Mouse (Mus musculus): Measurements from ENCODE around the gene Tbx2. TPM values are rescaled to one million over a fixed set of nuclear protein-coding genes. Genes with fewer than 3 reads are reported as not detected.

The Tbx2 gene
- polyA plus RNA-seq, 1 experiment from 2014 or later: 4.4 TPM

DNA sequence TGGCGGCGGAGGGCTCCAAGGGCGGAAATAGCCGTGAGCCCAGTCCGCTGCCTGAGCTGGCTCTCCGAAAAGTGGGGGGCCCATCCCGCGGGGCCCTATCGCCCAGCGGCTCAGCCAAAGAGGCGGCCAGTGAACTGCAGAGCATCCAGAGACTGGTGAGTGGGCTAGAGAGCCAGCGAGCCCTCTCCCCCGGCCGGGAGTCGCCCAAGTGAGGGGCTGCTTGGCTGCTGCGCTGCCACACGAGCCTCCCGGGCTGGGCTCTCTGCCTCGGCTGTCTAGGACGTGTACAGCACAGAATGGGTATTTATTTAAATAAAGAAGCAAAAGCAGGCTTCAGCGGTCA lies 8.4 kb downstream of the Tbx2 start:
- no peaks in the 10 kb centered on the region for H3K36me3 ChIP-seq (ENCODE audit: control insufficient read depth, insufficient read depth, low read length)
- WGBS (ENCODE audit: insufficient replicate concordance): 9% methylated on average over 21 of the region's 21 CpGs
- H3K9me3 ChIP-seq (replicated peaks; ENCODE audit: control insufficient read depth, low read length): no peaks in the 10 kb centered on the region
- H3K27me3 ChIP-seq (ENCODE audit: control insufficient read depth, insufficient read depth, low read length): peaks cover 77% of the 10 kb centered on the region
- H3K4me3 ChIP-seq (ENCODE audit: low read depth, low read length): peak overlapping the region; percentile 34
- H3K4me2 ChIP-seq: peak overlapping the region; percentile 93
- no peak for ATAC-seq (replicated peaks; ENCODE audit: insufficient number of reproducible peaks, low FRiP score, low TSS enrichment)
- peaks cover 36% of the 10 kb centered on the region for H3K4me1 ChIP-seq (ENCODE audit: control insufficient read depth, insufficient read depth, low read length)
- H3K9ac ChIP-seq (ENCODE audit: low read depth, low read length): peak overlapping the region; percentile 47; the same call in 1 of the 2 replicates
- H3K27ac ChIP-seq (ENCODE audit: low read depth, low read length): no peak overlapping the region

DNA sequence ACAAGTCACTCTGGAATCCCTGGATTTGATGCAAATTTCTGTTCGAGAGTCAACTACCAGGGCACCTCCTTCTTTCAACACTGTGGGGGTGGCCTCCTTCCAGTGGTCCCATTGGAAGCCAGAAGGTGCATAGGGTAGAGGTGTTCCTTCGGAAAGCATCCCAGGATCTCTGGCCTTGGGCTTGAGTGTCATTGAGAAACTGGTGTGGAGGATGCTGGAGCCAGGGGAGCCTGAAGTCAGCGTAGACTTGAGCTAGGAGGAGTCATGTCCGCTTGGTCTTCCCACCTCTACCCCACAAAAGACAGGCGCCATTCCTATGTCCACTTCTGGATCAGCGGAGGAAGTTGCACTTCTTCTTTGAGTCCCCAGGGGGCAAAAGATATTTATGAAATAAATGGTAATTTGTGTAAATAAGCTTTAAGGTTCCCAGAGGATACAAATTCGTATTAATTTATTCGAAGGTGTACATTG lies 8.9 kb downstream of the Tbx2 start:
- H3K36me3 ChIP-seq (ENCODE audit: control insufficient read depth, insufficient read depth, low read length): no peaks in the 10 kb centered on the region
- H3K27me3 ChIP-seq (ENCODE audit: control insufficient read depth, insufficient read depth, low read length): peaks cover 74% of the 10 kb centered on the region
- no peak for ATAC-seq (replicated peaks; ENCODE audit: insufficient number of reproducible peaks, low FRiP score, low TSS enrichment)
- 15% methylated on average over 8 of the region's 8 CpGs for WGBS (ENCODE audit: insufficient replicate concordance)
- no peak overlapping the region for H3K27ac ChIP-seq (ENCODE audit: low read depth, low read length)
- no peak overlapping the region for H3K4me3 ChIP-seq (ENCODE audit: low read depth, low read length)
- H3K4me1 ChIP-seq (ENCODE audit: control insufficient read depth, insufficient read depth, low read length): peaks cover 36% of the 10 kb centered on the region
- H3K9me3 ChIP-seq (replicated peaks; ENCODE audit: control insufficient read depth, low read length): no peaks in the 10 kb centered on the region
- H3K4me2 ChIP-seq: peak overlapping the region; percentile 93
- H3K9ac ChIP-seq (ENCODE audit: low read depth, low read length): no peak overlapping the region

- peaks cover 74% of the 10 kb centered on the region for H3K27me3 ChIP-seq (ENCODE audit: control insufficient read depth, insufficient read depth, low read length)
- peaks cover 35% of the 10 kb centered on the region for H3K4me1 ChIP-seq (ENCODE audit: control insufficient read depth, insufficient read depth, low read length)
- 0 out of 2 replicates have a peak overlapping the region, but pooled peaks have one; percentile 25 for H3K27ac ChIP-seq (ENCODE audit: low read depth, low read length)
These were observed 9.6 kb downstream of the Tbx2 start for GRCm38 (mm10) chr11:85841980-85842379.

GRCm38 (mm10) chr11:85842596-85843346 lies 10.4 kb downstream of the Tbx2 start:
- no peak for ATAC-seq (replicated peaks; ENCODE audit: insufficient number of reproducible peaks, low FRiP score, low TSS enrichment)
- peaks cover 30% of the 10 kb centered on the region for H3K4me1 ChIP-seq (ENCODE audit: control insufficient read depth, insufficient read depth, low read length)
- no peaks in the 10 kb centered on the region for H3K9me3 ChIP-seq (replicated peaks; ENCODE audit: control insufficient read depth, low read length)
- peak overlapping the region; percentile 76 for H3K4me2 ChIP-seq
- peak overlapping the region; percentile 50 for H3K4me3 ChIP-seq (ENCODE audit: low read depth, low read length)
- H3K27me3 ChIP-seq (ENCODE audit: control insufficient read depth, insufficient read depth, low read length): peaks cover 69% of the 10 kb centered on the region
- 0 out of 2 replicates have a peak overlapping the region, but pooled peaks have one; percentile 31 for H3K27ac ChIP-seq (ENCODE audit: low read depth, low read length)
- no peaks in the 10 kb centered on the region for H3K36me3 ChIP-seq (ENCODE audit: control insufficient read depth, insufficient read depth, low read length)
- 6% methylated on average over 24 of the region's 24 CpGs for WGBS (ENCODE audit: insufficient replicate concordance)
- 0 out of 2 replicates have a peak overlapping the region, but pooled peaks have one; percentile 49 for H3K9ac ChIP-seq (ENCODE audit: low read depth, low read length)

More at GRCm38 (mm10) chr11:85841980-85842379, 9.6 kb downstream of the Tbx2 start:
- Histone ChIP-seq H3K4me2 (peak overlapping the region; percentile 76), H3K36me3 (ENCODE audit: control insufficient read depth, insufficient read depth, low read length) (no peaks in the 10 kb centered on the region), H3K9me3 (replicated peaks; ENCODE audit: control insufficient read depth, low read length) (no peaks in the 10 kb centered on the region), H3K4me3 (ENCODE audit: low read depth, low read length) (peak overlapping the region; percentile 41), H3K9ac (ENCODE audit: low read depth, low read length) (peak overlapping the region; percentile 75)
- WGBS (ENCODE audit: insufficient replicate concordance): 0% methylated on average over 30 of the region's 32 CpGs
- peak; percentile 27; the same call in 1 of the 2 replicates for ATAC-seq (replicated peaks; ENCODE audit: insufficient number of reproducible peaks, low FRiP score, low TSS enrichment)

- Histone ChIP-seq H3K36me3 (ENCODE audit: control insufficient read depth, insufficient read depth, low read length) (no peaks in the 10 kb centered on the region), H3K9ac (ENCODE audit: low read depth, low read length) (peak overlapping the region; percentile 63), H3K27me3 (ENCODE audit: control insufficient read depth, insufficient read depth, low read length) (peaks cover 65% of the 10 kb centered on the region), H3K27ac (ENCODE audit: low read depth, low read length) (peak overlapping the region; percentile 24; the same call in 1 of the 2 replicates), H3K9me3 (replicated peaks; ENCODE audit: control insufficient read depth, low read length) (no peaks in the 10 kb centered on the region), H3K4me2 (peak overlapping the region; percentile 76), H3K4me1 (ENCODE audit: control insufficient read depth, insufficient read depth, low read length) (peaks cover 26% of the 10 kb centered on the region), H3K4me3 (ENCODE audit: low read depth, low read length) (peak overlapping the region; percentile 50)
- WGBS (ENCODE audit: insufficient replicate concordance): under 1% methylated on average over 18 of the region's 18 CpGs
- ATAC-seq (replicated peaks; ENCODE audit: insufficient number of reproducible peaks, low FRiP score, low TSS enrichment): no peak
These were observed 11.0 kb downstream of the Tbx2 start for GRCm38 (mm10) chr11:85843347-85843692.

GRCm38 (mm10) chr11:85844144-85844965 lies 12.0 kb downstream of the Tbx2 start:
- H3K27ac ChIP-seq (ENCODE audit: low read depth, low read length): peak overlapping the region; percentile 24; the same call in 1 of the 2 replicates
- peak overlapping the region; percentile 63 for H3K9ac ChIP-seq (ENCODE audit: low read depth, low read length)
- ATAC-seq (replicated peaks; ENCODE audit: insufficient number of reproducible peaks, low FRiP score, low TSS enrichment): peak; percentile 48
- H3K4me1 ChIP-seq (ENCODE audit: control insufficient read depth, insufficient read depth, low read length): peaks cover 21% of the 10 kb centered on the region
- WGBS (ENCODE audit: insufficient replicate concordance): 1% methylated on average over 53 of the region's 54 CpGs
- peaks cover 60% of the 10 kb centered on the region for H3K27me3 ChIP-seq (ENCODE audit: control insufficient read depth, insufficient read depth, low read length)
- peak overlapping the region; percentile 50 for H3K4me3 ChIP-seq (ENCODE audit: low read depth, low read length)
- H3K36me3 ChIP-seq (ENCODE audit: control insufficient read depth, insufficient read depth, low read length): no peaks in the 10 kb centered on the region
- H3K4me2 ChIP-seq: peak overlapping the region; percentile 76
- no peaks in the 10 kb centered on the region for H3K9me3 ChIP-seq (replicated peaks; ENCODE audit: control insufficient read depth, low read length)

- Histone ChIP-seq H3K27me3 (ENCODE audit: control insufficient read depth, insufficient read depth, low read length) (peaks cover 53% of the 10 kb centered on the region), H3K9ac (ENCODE audit: low read depth, low read length) (no peak overlapping the region; the same call in 1 of the 2 replicates), H3K27ac (ENCODE audit: low read depth, low read length) (no peak overlapping the region), H3K4me3 (ENCODE audit: low read depth, low read length) (peak overlapping the region; percentile 50), H3K4me2 (peak overlapping the region; percentile 76), H3K4me1 (ENCODE audit: control insufficient read depth, insufficient read depth, low read length) (peaks cover 17% of the 10 kb centered on the region), H3K9me3 (replicated peaks; ENCODE audit: control insufficient read depth, low read length) (no peaks in the 10 kb centered on the region), H3K36me3 (ENCODE audit: control insufficient read depth, insufficient read depth, low read length) (no peaks in the 10 kb centered on the region)
- 32% methylated on average over 5 of the region's 5 CpGs for WGBS (ENCODE audit: insufficient replicate concordance)
- ATAC-seq (replicated peaks; ENCODE audit: insufficient number of reproducible peaks, low FRiP score, low TSS enrichment): no peak
These were observed 12.6 kb downstream of the Tbx2 start for GRCm38 (mm10) chr11:85844971-85845370.

GRCm38 (mm10) chr11:85845921-85846320 lies 13.6 kb downstream of the Tbx2 start:
- Histone ChIP-seq H3K27me3 (ENCODE audit: control insufficient read depth, insufficient read depth, low read length) (peaks cover 44% of the 10 kb centered on the region), H3K9ac (ENCODE audit: low read depth, low read length) (no peak overlapping the region), H3K36me3 (ENCODE audit: control insufficient read depth, insufficient read depth, low read length) (no peaks in the 10 kb centered on the region), H3K4me3 (ENCODE audit: low read depth, low read length) (no peak overlapping the region), H3K27ac (ENCODE audit: low read depth, low read length) (no peak overlapping the region), H3K9me3 (replicated peaks; ENCODE audit: control insufficient read depth, low read length) (no peaks in the 10 kb centered on the region), H3K4me2 (no peak overlapping the region), H3K4me1 (ENCODE audit: control insufficient read depth, insufficient read depth, low read length) (peaks cover 10% of the 10 kb centered on the region)
- no peak for ATAC-seq (replicated peaks; ENCODE audit: insufficient number of reproducible peaks, low FRiP score, low TSS enrichment)
- WGBS (ENCODE audit: insufficient replicate concordance): 38% methylated on average over 5 of the region's 5 CpGs

All from heart, embryonic 11.5 days (tissue).